Mouse (Mus musculus): ENCODE measurements at regions not wholly inside any gene's neighbourhood (a gene's known extent, or its start where the extent isn't known, plus 50 kb on each side); places are given as distances from the start of the nearest gene placed in this dataset.

- no peak for TF ChIP-seq CTCF (IDR thresholded peaks at IDR 0.05; ENCODE audit: insufficient read depth, low read depth, low read length)
- no peak for TF ChIP-seq POLR2A (IDR thresholded peaks at IDR 0.05; ENCODE audit: insufficient read depth, low read depth, low read length)
These were observed 109.7 kb downstream of the H2al1j start for GRCm38 (mm10) chrX:11437151-11437944.
